Mouse (Mus musculus) midbrain, embryonic 15.5 days (tissue): ENCODE measurements around the gene Hivep2. TPM values are rescaled to one million over a fixed set of nuclear protein-coding genes. Genes with fewer than 3 reads are reported as not detected.

Experiments used
- polyA plus RNA-seq: library from polyadenylated mRNA; unstranded; fragments of >200 nt; fragmentation: Nextera tagmentation; extraction: Ambion mirVana; gene quantifications from 2 replicates; pipeline ENCODE4 v1.2.1, GENCODE M21; 2015

The Hivep2 gene
- polyA plus RNA-seq, 1 experiment from 2014 or later: 12.0 TPM

Other genes starting within 250 kb of the Hivep2 start
- 86.4 and 90.1 TPM in 2 replicates for gene Aig1, start 97.1 kb upstream of the Hivep2 start, polyA plus RNA-seq